ENCODE assay signal across 9 mouse cellular contexts in genomic region chr4:103120395-103120794, GRCm38 (mm10). TPM values are rescaled to one million over a fixed set of nuclear protein-coding genes. Genes with fewer than 3 reads are reported as not detected.
DNase-seq lines count a peak whose midpoint lies in the region; ATAC-seq and TF ChIP-seq lines count a peak whose summit lies in the region.
"Had no signal": no experiment of that assay in that cellular context is flagged by ENCODE, and none has a peak within 500 bp of the region (broad histone marks: within the 10 kb centered on the region; RNA-seq: fewer than 3 reads in every experiment).

No protein-coding gene starts in this region.

- DNase-seq in heart, embryonic 10.5 days (ENCODE audit: low spot score), result no peak
- no peak for DNase-seq in heart, postnatal 25 days (ENCODE audit: low spot score)
- DNase-seq in CH12.LX (ENCODE audit: extremely low read depth) (no peak), adipocyte (ENCODE audit: low spot score) (no peak)
- DNase-seq in forebrain, postnatal 0 days, result no peak
- DNase-seq in liver, postnatal 0 days, result no peak
- DNase-seq in adrenal gland, postnatal 25 days, result no peak
- DNase-seq: cerebellum, postnatal 10 days had no signal

- peak overlapping the region; percentile 89 for H3K4me3 ChIP-seq in heart, embryonic 10.5 days
- H3K4me3 ChIP-seq in CH12.LX (replicated peaks in 1 of 3; ENCODE audit: low read depth in 2 of 3, low read length in 2 of 3, poor library complexity in 1 of 3), result peak overlapping the region; percentile 74 to 83 (median 83)
- H3K4me3 ChIP-seq in forebrain, postnatal 0 days (ENCODE audit: low read depth, low read length), result peak overlapping the region; percentile 84
- peak overlapping the region; percentile 90 for H3K4me3 ChIP-seq in liver, postnatal 0 days (ENCODE audit: low read depth, low read length)

- H3K9me3 ChIP-seq in heart, embryonic 10.5 days, result no peaks in the 10 kb centered on the region
- H3K9me3 ChIP-seq in CH12.LX (replicated peaks; ENCODE audit: low read length), result no peaks in the 10 kb centered on the region
- no peaks in the 10 kb centered on the region for H3K9me3 ChIP-seq in forebrain, postnatal 0 days (ENCODE audit: low read length)
- no peaks in the 10 kb centered on the region for H3K9me3 ChIP-seq in liver, postnatal 0 days (ENCODE audit: low read length)

- dilution Hi-C loops in CH12.LX (cut with MboI; ENCODE audit: extremely low pct_ligation_motif_present, extremely low pct_unique_long_range_greater_than_20kb, low sequenced_read_pairs), result no loop called here

- H3K27me3 ChIP-seq in heart, embryonic 10.5 days (ENCODE audit: insufficient read depth, poor library complexity, severe bottlenecking), result no peaks in the 10 kb centered on the region
- no peaks in the 10 kb centered on the region for H3K27me3 ChIP-seq in CH12.LX (replicated peaks)
- H3K27me3 ChIP-seq in forebrain, postnatal 0 days (ENCODE audit: insufficient read depth, low read length), result no peaks in the 10 kb centered on the region
- no peaks in the 10 kb centered on the region for H3K27me3 ChIP-seq in liver, postnatal 0 days (ENCODE audit: insufficient read depth, low read length)

- in situ Hi-C loops in CH12.LX (cut with MboI; ENCODE audit: low pct_ligation_motif_present, low pct_unique_long_range_greater_than_20kb, low sequenced_read_pairs), result no loop called here

- H3K9ac ChIP-seq in CH12.LX (ENCODE audit: insufficient read depth, low read depth), result peak overlapping the region; percentile 92
- no peak overlapping the region for H3K9ac ChIP-seq in forebrain, postnatal 0 days
- peak overlapping the region; percentile 95 for H3K9ac ChIP-seq in liver, postnatal 0 days (replicated peaks)

- peaks cover 20% of the 10 kb centered on the region for H3K4me1 ChIP-seq in heart, embryonic 10.5 days
- peaks cover 4 to 45% of the 10 kb centered on the region in 2 experiments for H3K4me1 ChIP-seq in CH12.LX (ENCODE audit: control insufficient read depth in 1 of 2, insufficient read depth in 2 of 2)
- H3K4me1 ChIP-seq in forebrain, postnatal 0 days (ENCODE audit: insufficient read depth), result peaks cover 9% of the 10 kb centered on the region
- peaks cover 20% of the 10 kb centered on the region for H3K4me1 ChIP-seq in liver, postnatal 0 days (ENCODE audit: insufficient read depth)

- TF ChIP-seq EP300 in CH12.LX (IDR thresholded peaks at IDR 0.05; ENCODE audit: low read length), result no peak
- TF ChIP-seq EP300 in liver, postnatal 0 days (IDR thresholded peaks at IDR 0.05; ENCODE audit: low read depth), result 0 out of 2 replicates have a peak, but pooled peaks have one; percentile 3

- TF ChIP-seq RAD21 in CH12.LX (IDR thresholded peaks at IDR 0.05; ENCODE audit: low read depth, low read length), result no peak

- WGBS in heart, embryonic 10.5 days, result 42% methylated on average over 3 of the region's 3 CpGs
- WGBS in forebrain, postnatal 0 days, result 42% methylated on average over 3 of the region's 3 CpGs
- WGBS in liver, postnatal 0 days (ENCODE audit: insufficient replicate concordance), result 9% methylated on average over 3 of the region's 3 CpGs

- intact Hi-C loops in heart, postnatal 25 days (cut with DNase I), result loop anchor here (10.0 kb wide), 1 partner anchor 1756 kb away; no protein-coding TSS in a partner anchor

- ATAC-seq in forebrain, postnatal 0 days, result no peak
- ATAC-seq in liver, postnatal 0 days, result no peak
- no peak for ATAC-seq in cerebellum, adult (ENCODE audit: insufficient number of reproducible peaks, low FRiP score, low TSS enrichment)

- H3K27ac ChIP-seq in heart, embryonic 10.5 days, result peak overlapping the region; percentile 98; the same call in 1 of the 2 replicates
- H3K27ac ChIP-seq in CH12.LX (ENCODE audit: insufficient read depth, low read depth), result no peak overlapping the region
- no peak overlapping the region for H3K27ac ChIP-seq in forebrain, postnatal 0 days (ENCODE audit: low read depth, low read length)
- H3K27ac ChIP-seq in liver, postnatal 0 days (ENCODE audit: low read depth), result peak overlapping the region; percentile 99

- no peak for TF ChIP-seq POLR2A in CH12.LX (IDR thresholded peaks at IDR 0.05; ENCODE audit: low read depth, low read length)

- H3K4me2 ChIP-seq in CH12.LX (ENCODE audit: insufficient read depth, low read depth, poor library complexity, severe bottlenecking), result peak overlapping the region; percentile 99; the same call in 1 of the 2 replicates
- H3K4me2 ChIP-seq in forebrain, postnatal 0 days (ENCODE audit: low read depth), result peak overlapping the region; percentile 89
- peak overlapping the region; percentile 66 for H3K4me2 ChIP-seq in liver, postnatal 0 days (ENCODE audit: low read depth, low read length)

- peaks cover 34% of the 10 kb centered on the region for H3K79me2 ChIP-seq in CH12.LX (replicated peaks; ENCODE audit: control insufficient read depth, extremely low read depth, insufficient read depth, poor library complexity, severe bottlenecking)

- no peak for TF ChIP-seq CTCF in CH12.LX (conservative IDR thresholded peaks at IDR 0.05 in 1 of 2, IDR thresholded peaks at IDR 0.05 in 1 of 2; ENCODE audit: low read depth in 2 of 2, low read length in 2 of 2)
- TF ChIP-seq CTCF in forebrain, postnatal 0 days (IDR thresholded peaks at IDR 0.05; ENCODE audit: low read depth), result no peak
- TF ChIP-seq CTCF in liver, postnatal 0 days (IDR thresholded peaks at IDR 0.05; ENCODE audit: low read depth), result no peak

- peaks cover 5% of the 10 kb centered on the region; the same call in 1 of the 2 replicates for H3K36me3 ChIP-seq in heart, embryonic 10.5 days
- H3K36me3 ChIP-seq in CH12.LX (replicated peaks in 1 of 2; ENCODE audit: control insufficient read depth in 1 of 2, insufficient read depth in 1 of 2, low read length in 1 of 2), result peaks cover 0 to 17% of the 10 kb centered on the region in 2 experiments
- H3K36me3 ChIP-seq in forebrain, postnatal 0 days (ENCODE audit: insufficient read depth), result no peaks in the 10 kb centered on the region
- peaks cover 5% of the 10 kb centered on the region for H3K36me3 ChIP-seq in liver, postnatal 0 days (replicated peaks; ENCODE audit: insufficient read depth, low read length)

TF ChIP-seq in CH12.LX, 34 proteins besides CTCF, POLR2A, EP300 and RAD21:
- TF ChIP-seq USF2 (conservative IDR thresholded peaks at IDR 0.05; ENCODE audit: low read depth, low read length) (no peak), MEF2A (IDR thresholded peaks at IDR 0.05; ENCODE audit: borderline replicate concordance, low read depth, low read length) (peak; percentile 48; the same call in 1 of the 2 replicates), ZMIZ1 (IDR thresholded peaks at IDR 0.05; ENCODE audit: low read depth, low read length) (no peak), IRF4 (IDR thresholded peaks at IDR 0.05; ENCODE audit: low read depth, low read length) (no peak), MXI1 (IDR thresholded peaks at IDR 0.05; ENCODE audit: low read depth, low read length) (no peak), ETS1 (conservative IDR thresholded peaks at IDR 0.05; ENCODE audit: low read depth, low read length) (no peak), MAX (IDR thresholded peaks at IDR 0.05; ENCODE audit: low read length) (no peak)

RNA-seq across cellular contexts. Expression of gene Wdr78, which starts 6.0 kb away (rescaled TPM):
- 1.8 and 2.5 TPM in 2 replicates for polyA plus RNA-seq in heart, embryonic 10.5 days (2016; fragmentation: Nextera tagmentation; extraction: Ambion mirVana)
- total RNA-seq in heart, postnatal 25 days (2021), result 1 to 10 TPM in 1 of 2 experiments, under 1 TPM in 1; 0.64 to 1.6 TPM
- total RNA-seq in CH12.LX (2012; rRNA removed) (0.71 and 1.1 TPM in 2 replicates), CH12.LX (2014; rRNA removed) (0.47 and 0.63 TPM in 2 replicates)
- polyA plus RNA-seq in CH12.LX (2012; ENCODE audit: insufficient read length, low read depth), result 0.29 and 0.60 TPM in 2 replicates
- total RNA-seq in forebrain, postnatal 0 days (2014; rRNA removed), result 6.7 and 10.0 TPM in 2 replicates
- polyA plus RNA-seq in forebrain, postnatal 0 days (2015; fragmentation: Nextera tagmentation; extraction: Ambion mirVana), result 1.6 and 2.9 TPM in 2 replicates
- polyA plus RNA-seq in liver, postnatal 0 days (2015; fragmentation: Nextera tagmentation; extraction: Ambion mirVana), result 0.06 and 0.12 TPM in 2 replicates
- 6.3 and 8.6 TPM in 2 replicates for total RNA-seq in adrenal gland, postnatal 25 days (2021)

RNA-seq across cellular contexts. Expression of gene Mier1, which starts 6.2 kb away (rescaled TPM):
- 26.6 and 31.6 TPM in 2 replicates for polyA plus RNA-seq in heart, embryonic 10.5 days (2016; fragmentation: Nextera tagmentation; extraction: Ambion mirVana)
- total RNA-seq in heart, postnatal 25 days (2021), result 10 to 100 TPM; 31.1 to 35.6 TPM
- 34.4 and 36.2 TPM in 2 replicates for total RNA-seq in CH12.LX (2012; rRNA removed)
- total RNA-seq in CH12.LX (2014; rRNA removed), result 22.5 and 24.9 TPM in 2 replicates
- 35.0 and 50.3 TPM in 2 replicates for polyA plus RNA-seq in CH12.LX (2012; ENCODE audit: insufficient read length, low read depth)
- 43.6 and 82.3 TPM in 2 replicates for total RNA-seq in forebrain, postnatal 0 days (2014; rRNA removed)
- polyA plus RNA-seq in forebrain, postnatal 0 days (2015; fragmentation: Nextera tagmentation; extraction: Ambion mirVana), result 17.4 and 32.6 TPM in 2 replicates
- 22.6 and 25.4 TPM in 2 replicates for polyA plus RNA-seq in liver, postnatal 0 days (2015; fragmentation: Nextera tagmentation; extraction: Ambion mirVana)
- 77.1 and 80.1 TPM in 2 replicates for total RNA-seq in adrenal gland, postnatal 25 days (2021)

Comparison
In these comparisons a context has a peak if more than half of its experiments do, and no peak if none do; other contexts are left out.
1. H3K27ac ChIP-seq: peak in heart, embryonic 10.5 days (single experiment) and liver, postnatal 0 days (single experiment); none in CH12.LX (single experiment) and forebrain, postnatal 0 days (single experiment).
2. Peak in every context shown above with its lines, with median percentiles within 50 percentile points of each other: H3K4me3 ChIP-seq and H3K4me2 ChIP-seq.